Mouse (Mus musculus) heart, adult 2 months (tissue): Measurements from ENCODE around the gene Plscr3.

Source experiments
- CTCF ChIP-seq: fragments of 200-600 bp; IDR thresholded peaks from 2 replicates; pipeline ENCODE4 v1.8.1; 2022; ENCODE audit warnings: antibody characterized with exemption, mild to moderate bottlenecking, moderate library complexity
- EP300 ChIP-seq: fragments of 200-500 bp; IDR thresholded peaks from 2 replicates; pipeline ENCODE4 v1.6.1; 2011; ENCODE audit warnings: low read depth, low read length, control low read depth; ENCODE audit not compliant: insufficient read depth
- POLR2A ChIP-seq: fragments of 200-500 bp; IDR thresholded peaks from 2 replicates; pipeline ENCODE4 v1.6.1; 2011; ENCODE audit warnings: mild to moderate bottlenecking, low read depth, low read length, control low read depth; ENCODE audit not compliant: insufficient read depth

- TF ChIP-seq CTCF (no peak), POLR2A (no peak), EP300 (no peak)
Observed at GRCm38 (mm10) chr11:69822080-69822479, 24.1 kb upstream of the Plscr3 start, which contains the start of gene Spem1.
